Mouse (Mus musculus) urinary bladder, postnatal 36 days (tissue): ENCODE results near the gene Ppp4r1.

Experiments
- DNase-seq, 2 experiments: peaks; one replicate each; pipeline ENCODE4 v3.0.0; 2022; ENCODE audit warnings: low spot score in 2 of 2, mixed read lengths in 1 of 2

The Ppp4r1 gene

GRCm38 (mm10) chr17:65782551-65783141 is at the start of gene Ppp4r1:
Ppp4r1 (plus strand) TSS chr17:65782573.
- DNase-seq: peak; percentile 74 to 83

- no peak for DNase-seq
Measured at GRCm38 (mm10) chr17:65732666-65733065, 49.7 kb upstream of the Ppp4r1 start.

DNA sequence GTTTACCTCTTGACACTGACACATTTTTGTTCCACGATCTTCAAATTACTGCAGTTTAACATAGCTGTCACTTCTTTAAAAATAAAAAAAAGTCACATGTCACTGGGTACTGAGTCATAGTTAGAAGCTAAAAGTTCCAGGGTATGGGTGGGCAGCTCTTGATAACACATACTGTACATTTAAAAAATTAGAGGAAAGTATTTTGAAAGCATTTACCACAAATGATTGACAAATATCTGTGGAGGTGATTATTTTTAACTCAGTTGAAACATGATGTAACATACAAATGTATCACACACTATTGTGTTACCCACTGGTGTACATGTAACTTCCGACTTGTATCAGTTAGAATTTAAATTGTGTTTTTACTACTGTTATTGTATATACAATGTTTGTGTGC is 47.3 kb upstream of the Ppp4r1 start:
- DNase-seq: no peak

DNA sequence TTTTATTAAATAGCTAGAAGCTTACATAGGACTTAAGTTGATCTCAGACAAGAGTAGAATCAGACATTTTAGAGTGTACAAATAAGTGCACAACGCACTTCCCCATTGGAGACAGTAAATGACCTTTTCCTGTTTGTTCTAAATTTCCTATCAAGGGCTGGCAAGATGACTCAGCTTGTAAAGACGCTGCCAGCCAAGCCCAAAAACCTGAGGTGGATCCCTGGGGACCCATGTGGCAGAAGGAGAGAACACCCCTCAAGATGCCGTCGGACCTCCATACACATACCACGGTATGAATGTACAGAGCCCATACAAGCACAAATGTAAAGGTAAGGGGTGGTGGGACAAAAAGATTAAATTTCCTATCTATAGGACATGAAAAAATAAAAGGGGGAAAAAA is 45.2 kb upstream of the Ppp4r1 start:
- DNase-seq: peak in 1 of 2 experiments; percentile 7

DNA sequence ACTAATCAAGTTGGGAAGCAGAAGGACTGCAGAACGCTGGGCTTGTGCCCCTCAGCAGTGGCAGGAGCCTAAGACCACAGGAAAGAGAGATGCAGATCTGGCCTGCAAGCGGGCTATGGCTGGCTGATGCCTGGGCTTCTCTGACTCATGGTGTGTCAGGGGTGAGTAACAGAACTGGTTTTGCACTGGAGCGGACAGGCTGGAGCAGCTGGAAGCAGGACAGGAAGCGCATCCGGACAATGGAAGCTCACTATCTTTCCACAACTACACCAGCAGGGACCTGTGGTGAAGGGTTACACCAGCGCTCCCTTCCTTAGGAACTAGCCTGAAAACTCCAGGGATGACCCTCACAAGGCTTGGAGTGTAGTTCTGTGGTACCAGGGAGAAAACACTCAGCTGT is 44.8 kb upstream of the Ppp4r1 start:
- DNase-seq: peak; percentile 54 to 60

- no peak for DNase-seq
Measured at GRCm38 (mm10) chr17:65739874-65740725, 42.3 kb upstream of the Ppp4r1 start.

- DNase-seq: no peak
Measured at GRCm38 (mm10) chr17:65741565-65741964, 40.8 kb upstream of the Ppp4r1 start.

GRCm38 (mm10) chr17:65742245-65742905 is 40.0 kb upstream of the Ppp4r1 start:
- no peak for DNase-seq

GRCm38 (mm10) chr17:65742969-65743368 is 39.4 kb upstream of the Ppp4r1 start:
- DNase-seq: no peak

GRCm38 (mm10) chr17:65743664-65744330 is 38.6 kb upstream of the Ppp4r1 start:
- no peak for DNase-seq

DNA sequence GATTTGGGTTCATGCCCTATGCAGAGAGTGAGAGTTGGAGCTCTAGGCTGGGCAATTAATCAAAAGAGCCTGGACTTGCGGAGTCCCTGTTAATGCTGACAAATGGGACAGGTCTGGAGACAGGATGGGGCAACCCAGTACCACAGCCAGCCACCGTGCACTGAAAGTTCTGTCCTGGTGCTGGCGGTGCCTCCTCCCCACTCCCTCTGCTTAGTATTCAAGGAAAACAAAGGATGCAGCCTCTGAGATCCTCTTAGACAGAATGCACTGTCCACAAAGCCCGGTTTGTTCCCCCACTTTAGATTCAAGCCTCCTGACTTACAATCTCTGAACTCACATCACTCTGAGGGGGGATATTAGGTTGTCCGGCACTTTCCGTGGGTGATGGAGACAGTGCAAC is 36.1 kb upstream of the Ppp4r1 start:
- DNase-seq: no peak

DNA sequence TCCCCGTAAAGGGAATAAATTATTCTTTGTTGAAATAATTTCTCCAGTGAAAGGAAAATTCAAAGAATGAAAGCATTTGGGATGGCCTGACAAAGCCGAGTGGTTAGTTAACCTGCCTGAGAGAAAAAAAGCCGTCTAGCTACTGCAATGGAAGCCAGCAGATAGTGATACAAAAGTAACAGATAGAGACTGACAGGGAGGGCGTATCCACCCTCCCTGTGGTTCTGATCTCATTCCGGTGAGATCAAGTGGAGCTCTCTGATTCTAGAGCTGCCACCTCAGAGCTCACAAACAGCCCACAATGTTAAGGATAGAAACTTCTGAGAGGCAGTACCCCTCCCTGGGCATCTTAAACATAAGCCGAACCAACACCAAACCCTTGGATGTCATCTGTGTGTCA is 33.4 kb upstream of the Ppp4r1 start:
- no peak for DNase-seq

DNA sequence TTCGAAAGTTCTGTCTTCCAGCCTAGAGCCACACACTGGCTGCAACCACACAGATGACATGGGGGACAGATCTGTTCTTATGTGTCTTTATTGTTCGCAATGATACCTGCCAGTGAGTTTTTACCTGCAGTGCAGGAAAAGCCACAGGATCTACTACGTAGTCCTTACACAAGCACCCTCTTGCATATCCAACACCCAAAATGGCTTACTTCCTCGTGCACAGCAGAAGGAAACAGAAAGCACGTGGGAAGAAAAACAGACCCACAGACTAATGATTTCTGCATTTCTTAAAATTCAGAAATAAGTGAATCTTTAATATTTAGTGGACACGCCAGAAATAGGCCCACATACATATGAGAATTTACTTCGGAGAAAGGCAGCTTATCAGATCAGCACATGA is 32.6 kb upstream of the Ppp4r1 start:
- no peak for DNase-seq

DNA sequence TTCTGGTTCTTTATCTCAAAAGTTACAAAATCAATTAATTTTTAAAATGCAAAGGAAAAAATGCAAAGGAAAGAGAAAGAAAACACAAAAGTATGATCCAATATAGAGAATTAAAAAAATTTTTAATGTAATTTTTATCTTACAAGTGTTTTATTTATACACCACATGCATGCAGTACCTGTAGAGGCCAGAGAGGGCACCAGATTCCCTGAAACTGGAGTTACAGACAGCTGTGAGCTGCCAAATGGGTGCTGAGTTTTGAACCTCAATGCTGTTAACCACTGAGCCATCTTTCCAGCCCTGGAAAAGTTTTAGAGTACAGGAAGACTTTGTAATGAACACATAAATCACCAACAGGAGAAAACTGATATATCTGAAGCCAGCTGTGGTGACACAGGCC is 32.1 kb upstream of the Ppp4r1 start:
- DNase-seq: no peak

DNA sequence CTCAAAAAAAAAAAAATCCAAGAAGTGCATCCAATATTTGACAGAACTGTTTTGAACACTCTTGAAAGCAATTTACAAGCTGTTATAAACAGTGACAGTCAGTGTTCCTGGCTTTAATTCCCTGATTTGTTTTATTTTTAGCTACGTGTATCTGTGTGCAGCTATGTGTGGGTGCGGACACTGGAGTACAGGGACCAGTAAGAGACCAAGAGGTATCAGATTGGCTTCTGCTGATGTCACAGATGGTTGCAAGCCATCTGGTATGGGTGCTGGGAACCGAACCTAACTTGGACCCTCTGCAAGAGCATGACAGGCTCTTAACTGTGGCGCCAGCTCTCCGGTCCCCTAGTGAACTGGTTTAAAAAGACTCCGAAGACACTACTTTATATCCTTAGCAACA is 29.2 kb upstream of the Ppp4r1 start:
- DNase-seq: no peak

GRCm38 (mm10) chr17:65755857-65756256 is 26.5 kb upstream of the Ppp4r1 start:
- DNase-seq: no peak

DNA sequence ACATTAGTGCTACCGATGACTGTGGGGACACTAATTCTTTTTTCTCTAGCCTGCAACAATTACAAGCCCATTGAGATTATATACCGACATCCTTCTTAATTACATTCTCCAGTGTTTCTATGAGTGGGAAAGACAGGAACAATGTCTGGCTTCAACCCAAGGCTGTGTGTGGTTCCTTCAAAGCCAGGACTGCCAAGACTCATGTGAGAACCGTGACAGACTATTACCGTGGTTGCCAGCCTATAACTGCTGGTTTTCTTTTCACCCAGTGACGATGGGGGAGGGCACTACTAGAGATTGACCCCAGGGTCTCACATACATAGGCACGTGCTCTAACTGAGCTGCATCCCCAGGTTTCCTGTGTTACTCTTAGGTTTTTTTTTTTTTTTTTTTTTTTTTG is 25.2 kb upstream of the Ppp4r1 start:
- no peak for DNase-seq

DNA sequence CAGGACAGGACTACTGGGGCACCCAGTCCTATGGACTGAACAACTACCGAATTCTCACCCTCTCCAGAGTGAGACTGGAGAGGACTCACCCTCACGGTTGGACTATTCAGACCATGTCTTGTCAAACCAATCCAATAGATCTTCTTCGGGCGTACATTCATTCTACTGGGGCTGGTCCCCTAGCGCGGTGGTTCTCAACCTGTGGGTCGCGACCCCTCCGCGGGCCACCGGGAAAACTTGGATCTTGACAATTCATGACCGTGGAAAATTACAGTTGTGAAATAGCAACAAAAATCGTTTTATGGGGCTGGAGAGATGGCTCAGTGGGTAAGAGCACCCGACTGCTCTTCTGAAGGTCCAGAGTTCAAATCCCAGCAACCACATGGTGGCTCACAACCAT is 19.2 kb upstream of the Ppp4r1 start:
- no peak for DNase-seq

- peak in 1 of 2 experiments; percentile 11 for DNase-seq
Measured at GRCm38 (mm10) chr17:65768486-65768885, 13.9 kb upstream of the Ppp4r1 start.

GRCm38 (mm10) chr17:65770982-65771915 is 11.1 kb upstream of the Ppp4r1 start:
- no peak for DNase-seq
